Mouse (Mus musculus): ENCODE measurements around the gene Mei1. TPM values are rescaled to one million over a fixed set of nuclear protein-coding genes. Genes with fewer than 3 reads are reported as not detected.

Mei1 gene
- polyA plus RNA-seq, 1 experiment from 2014 or later: 0.09 TPM

DNA sequence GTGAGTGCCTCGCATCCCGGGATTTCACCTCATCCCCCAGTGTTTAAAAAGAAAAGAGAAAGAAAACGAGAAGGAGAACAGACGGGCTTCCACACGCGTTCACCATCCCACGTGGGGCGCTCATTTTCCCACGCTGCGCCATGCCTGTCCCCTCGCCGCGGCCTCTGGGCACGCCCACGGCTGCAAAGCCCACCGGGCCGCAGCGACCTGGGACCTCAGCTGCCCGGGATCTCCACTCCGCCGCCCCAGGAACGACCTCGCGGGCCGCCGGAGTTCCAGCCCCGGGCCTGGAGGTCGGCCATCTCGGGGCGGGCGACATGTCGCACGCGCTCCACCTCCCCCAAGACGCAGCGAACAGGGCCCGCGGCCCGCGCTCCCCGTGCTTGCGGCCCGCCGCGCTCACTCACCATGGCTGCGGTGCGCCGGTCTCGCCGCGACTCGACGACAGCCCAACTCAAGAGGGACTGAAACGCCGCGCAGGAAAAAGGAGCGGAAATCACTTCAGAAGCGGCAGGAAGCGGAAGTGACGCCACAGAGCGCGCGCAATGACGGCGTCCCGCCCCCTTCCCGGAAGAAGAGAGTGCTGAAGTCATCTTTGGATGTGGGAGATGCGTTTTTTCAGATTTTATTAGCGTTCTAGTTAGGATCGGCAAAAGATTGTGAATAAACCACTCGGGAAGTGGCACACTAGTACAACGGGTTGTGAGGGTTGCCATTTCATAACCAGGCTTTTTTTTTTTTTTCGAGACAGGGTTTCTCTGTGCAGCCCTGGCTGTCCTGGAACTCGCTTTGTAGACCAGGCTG is 22.5 kb upstream of the Mei1 start, which contains the start of gene Snu13:
Gene Snu13, minus strand, starts transcription at position 519 of the 804 bp plus-strand sequence.
- peak within 1 kb of the TSS; percentile 84 for H3K4me2 ChIP-seq (replicated peaks)
- peaks cover 15% of the 10 kb centered on the region for H3K36me3 ChIP-seq
- WGBS: under 1% methylated on average over 72 of the region's 74 CpGs
- H3K4me1 ChIP-seq: peaks cover 12% of the 10 kb centered on the region
- peak within 1 kb of the TSS; percentile 97 for H3K9ac ChIP-seq
- peak within 1 kb of the TSS; percentile 99 for H3K4me3 ChIP-seq
- no peaks in the 10 kb centered on the region for H3K27me3 ChIP-seq
- peak within 1 kb of the TSS; percentile 90 for H3K27ac ChIP-seq
- peak; percentile 59; the same call in 1 of the 2 replicates for ATAC-seq (ENCODE audit: insufficient number of reproducible peaks, insufficient read depth, low FRiP score, low TSS enrichment)
- no peaks in the 10 kb centered on the region for H3K9me3 ChIP-seq

DNA sequence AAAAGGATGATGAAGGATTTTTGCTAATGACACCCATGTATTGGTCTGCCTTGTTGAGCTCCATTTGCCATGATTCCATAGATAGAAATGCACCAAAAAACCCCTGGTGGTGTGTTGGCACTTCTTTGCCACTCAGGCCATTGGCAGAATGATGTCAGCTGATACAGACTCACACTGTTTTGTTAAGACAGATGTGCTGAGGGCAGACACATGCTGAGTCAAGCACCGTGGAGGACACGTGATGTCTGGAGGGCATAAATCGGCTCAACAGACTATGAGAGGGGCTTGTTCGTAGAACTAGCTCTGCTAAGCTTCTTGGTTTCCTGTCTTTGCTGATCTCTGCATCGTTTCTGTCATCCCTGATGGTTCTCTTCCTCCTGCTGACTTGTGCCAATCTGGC is 17.3 kb upstream of the Mei1 start:
- no peak overlapping the region for H3K4me2 ChIP-seq (replicated peaks)
- H3K27me3 ChIP-seq: no peaks in the 10 kb centered on the region
- ATAC-seq (ENCODE audit: insufficient number of reproducible peaks, insufficient read depth, low FRiP score, low TSS enrichment): no peak
- no peaks in the 10 kb centered on the region for H3K9me3 ChIP-seq
- H3K4me1 ChIP-seq: no peaks in the 10 kb centered on the region
- H3K9ac ChIP-seq: no peak overlapping the region
- no peaks in the 10 kb centered on the region for H3K36me3 ChIP-seq
- WGBS: 53% methylated on average over 5 of the region's 5 CpGs
- no peak overlapping the region for H3K4me3 ChIP-seq
- H3K27ac ChIP-seq: no peak overlapping the region

DNA sequence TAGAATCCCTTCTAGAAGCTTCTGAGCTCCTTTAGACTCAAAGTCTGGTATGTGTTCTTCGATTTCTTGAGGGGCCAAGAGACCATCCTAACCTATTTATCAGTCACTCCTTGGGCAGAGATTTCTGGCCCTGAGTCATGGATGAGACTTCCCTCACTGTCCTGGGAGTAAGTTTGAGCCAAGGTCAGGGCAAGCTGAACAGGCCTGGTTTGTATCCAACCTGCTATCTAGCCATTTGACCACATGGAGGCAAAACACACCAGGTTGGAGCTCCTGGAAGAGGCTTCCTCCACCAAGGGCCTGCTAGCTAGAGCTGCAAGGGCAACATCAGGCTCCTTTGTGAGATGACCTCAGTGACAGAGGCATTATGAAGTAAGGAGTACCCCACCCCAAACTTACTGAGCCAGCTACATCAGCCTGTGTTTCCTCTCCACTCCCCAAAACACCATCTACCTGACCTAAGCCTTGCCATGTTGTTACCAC is 11.0 kb upstream of the Mei1 start, which contains the start of gene 4930407I10Rik:
Gene 4930407I10Rik, plus strand, starts transcription at position 433 of the 483 bp plus-strand sequence.
- H3K9me3 ChIP-seq: no peaks in the 10 kb centered on the region
- H3K4me3 ChIP-seq: no peak within 1 kb of the TSS

DNA sequence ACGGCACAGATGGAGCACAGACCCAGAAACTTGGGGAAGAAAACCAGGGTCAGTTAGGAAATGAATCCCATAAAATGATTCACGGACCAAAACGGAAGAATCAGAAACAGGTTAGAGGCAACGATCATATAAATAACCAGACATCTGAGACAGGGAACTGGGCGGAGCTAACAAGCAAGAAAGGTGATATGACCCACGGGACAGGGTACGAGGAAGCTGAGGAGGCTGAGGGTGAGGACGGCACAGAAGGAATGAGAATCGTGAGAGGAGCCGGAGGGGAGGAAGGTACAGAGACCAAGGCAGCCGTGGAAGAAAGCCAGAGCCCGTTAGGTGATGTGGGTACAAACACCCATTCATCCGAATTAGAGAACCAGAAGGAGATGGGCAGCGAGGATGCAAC is 5.9 kb upstream of the Mei1 start:
- Histone ChIP-seq H3K4me2 (replicated peaks) (peak overlapping the region; percentile 5), H3K9me3 (no peaks in the 10 kb centered on the region), H3K4me3 (no peak overlapping the region), H3K27ac (no peak overlapping the region; the same call in 1 of the 2 replicates), H3K9ac (no peak overlapping the region), H3K36me3 (no peaks in the 10 kb centered on the region), H3K4me1 (peaks cover 7% of the 10 kb centered on the region; the same call in 1 of the 2 replicates), H3K27me3 (peaks cover 22% of the 10 kb centered on the region; the same call in 1 of the 2 replicates)
- ATAC-seq (ENCODE audit: insufficient number of reproducible peaks, insufficient read depth, low FRiP score, low TSS enrichment): no peak
- WGBS: 30% methylated on average over 14 of the region's 14 CpGs

More for the DNA sequence above, 11.0 kb upstream of the Mei1 start, which contains the start of gene 4930407I10Rik:
- no peak within 1 kb of the TSS for H3K9ac ChIP-seq
- peaks cover 7% of the 10 kb centered on the region; the same call in 1 of the 2 replicates for H3K4me1 ChIP-seq
- H3K27me3 ChIP-seq: 0 out of 2 replicates have a peak, but pooled peaks cover 9% of the 10 kb centered on the region
- ATAC-seq (ENCODE audit: insufficient number of reproducible peaks, insufficient read depth, low FRiP score, low TSS enrichment): no peak
- H3K27ac ChIP-seq: no peak within 1 kb of the TSS
- H3K4me2 ChIP-seq (replicated peaks): no peak within 1 kb of the TSS
- H3K36me3 ChIP-seq: no peaks in the 10 kb centered on the region
- 75% methylated on average over 1 of the region's 1 CpGs for WGBS

DNA sequence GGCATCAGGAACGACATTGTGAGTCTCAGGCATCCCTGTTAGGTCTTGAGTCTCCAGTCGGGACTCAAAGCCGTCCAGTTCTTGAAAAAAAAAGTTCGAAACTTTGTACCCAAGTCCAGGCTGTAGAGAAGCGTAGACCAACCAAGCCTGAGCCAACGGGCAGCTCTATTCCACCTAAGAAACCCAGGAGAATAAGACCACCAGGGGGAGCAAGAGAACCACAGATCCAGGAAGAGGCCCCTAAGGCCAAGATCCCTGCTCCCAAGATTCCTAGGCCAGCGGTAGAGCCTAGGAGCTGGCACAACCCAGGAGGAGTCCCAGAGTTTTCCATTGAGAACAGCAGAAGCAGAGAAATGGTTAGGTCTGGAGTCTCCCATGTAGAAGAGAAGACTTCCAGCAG is 4.3 kb upstream of the Mei1 start:
- Histone ChIP-seq H3K27ac (no peak overlapping the region), H3K36me3 (no peaks in the 10 kb centered on the region), H3K27me3 (peaks cover 37% of the 10 kb centered on the region), H3K4me3 (no peak overlapping the region), H3K4me2 (replicated peaks) (no peak overlapping the region), H3K4me1 (peaks cover 7% of the 10 kb centered on the region; the same call in 1 of the 2 replicates), H3K9ac (no peak overlapping the region), H3K9me3 (no peaks in the 10 kb centered on the region)
- 21% methylated on average over 7 of the region's 7 CpGs for WGBS
- ATAC-seq (ENCODE audit: insufficient number of reproducible peaks, insufficient read depth, low FRiP score, low TSS enrichment): no peak

DNA sequence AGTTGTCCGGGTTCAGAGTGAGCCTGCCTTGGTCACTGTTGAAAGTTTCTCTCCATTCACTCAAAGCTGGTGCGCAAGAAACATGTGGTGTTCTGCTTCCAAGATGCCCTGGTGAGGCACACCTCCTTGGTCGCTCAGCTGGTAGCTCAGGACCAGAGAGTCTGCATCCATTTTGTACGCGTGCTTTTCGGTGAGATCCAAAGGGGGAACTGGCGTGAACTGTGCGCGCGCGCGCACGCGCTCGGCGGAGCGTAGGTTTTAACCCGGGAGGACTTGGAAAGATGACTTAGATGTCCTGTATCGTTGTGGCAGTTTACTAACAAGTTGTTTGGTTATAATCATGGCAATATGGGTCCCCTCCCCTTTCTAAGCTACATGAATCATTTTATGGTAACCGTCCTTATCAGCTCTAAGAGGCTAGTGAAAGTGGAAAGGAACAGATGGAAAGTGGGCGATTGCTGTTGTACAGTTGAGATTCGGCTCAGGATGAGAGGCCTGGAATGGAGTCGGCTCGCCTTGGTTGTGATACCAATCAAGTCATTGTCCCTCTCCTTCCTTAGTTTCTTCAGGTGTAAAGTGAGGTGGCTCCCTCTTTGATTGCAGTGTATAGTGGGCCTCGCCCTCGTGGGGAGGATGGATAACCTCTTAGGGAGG is 2.1 kb downstream of the Mei1 start:
- no peaks in the 10 kb centered on the region for H3K9me3 ChIP-seq
- peaks cover 40% of the 10 kb centered on the region for H3K27me3 ChIP-seq
- no peak overlapping the region for H3K27ac ChIP-seq
- 89% methylated on average over 26 of the region's 26 CpGs for WGBS
- H3K36me3 ChIP-seq: no peaks in the 10 kb centered on the region
- no peak overlapping the region for H3K4me3 ChIP-seq
- no peak for ATAC-seq (ENCODE audit: insufficient number of reproducible peaks, insufficient read depth, low FRiP score, low TSS enrichment)
- H3K9ac ChIP-seq: no peak overlapping the region
- H3K4me2 ChIP-seq (replicated peaks): no peak overlapping the region
- no peaks in the 10 kb centered on the region for H3K4me1 ChIP-seq

DNA sequence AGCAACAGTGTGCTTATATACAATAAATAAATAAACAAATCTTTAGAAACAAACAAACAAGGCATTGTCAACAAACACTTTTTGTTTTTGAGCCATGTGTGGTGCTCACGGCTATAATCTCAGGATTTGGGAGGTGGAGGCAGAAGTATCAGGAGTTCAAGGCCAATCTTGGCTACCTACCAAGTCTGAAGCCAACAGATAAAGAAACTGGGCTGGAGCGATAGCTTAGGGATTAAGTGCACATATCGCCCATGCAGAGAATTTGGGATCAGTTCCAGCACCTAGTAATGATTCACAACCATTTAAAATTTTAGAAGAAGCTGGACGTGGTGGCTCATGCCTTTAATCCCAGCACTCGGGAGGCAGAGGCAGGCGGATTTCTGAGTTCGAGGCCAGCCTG is 3.7 kb downstream of the Mei1 start:
- H3K27ac ChIP-seq: no peak overlapping the region
- WGBS: 89% methylated on average over 7 of the region's 7 CpGs
- no peaks in the 10 kb centered on the region for H3K4me1 ChIP-seq
- peaks cover 35% of the 10 kb centered on the region for H3K27me3 ChIP-seq
- no peaks in the 10 kb centered on the region for H3K36me3 ChIP-seq
- no peak overlapping the region for H3K4me3 ChIP-seq
- no peaks in the 10 kb centered on the region for H3K9me3 ChIP-seq
- ATAC-seq (ENCODE audit: insufficient number of reproducible peaks, insufficient read depth, low FRiP score, low TSS enrichment): no peak
- H3K4me2 ChIP-seq (replicated peaks): no peak overlapping the region
- H3K9ac ChIP-seq: no peak overlapping the region

DNA sequence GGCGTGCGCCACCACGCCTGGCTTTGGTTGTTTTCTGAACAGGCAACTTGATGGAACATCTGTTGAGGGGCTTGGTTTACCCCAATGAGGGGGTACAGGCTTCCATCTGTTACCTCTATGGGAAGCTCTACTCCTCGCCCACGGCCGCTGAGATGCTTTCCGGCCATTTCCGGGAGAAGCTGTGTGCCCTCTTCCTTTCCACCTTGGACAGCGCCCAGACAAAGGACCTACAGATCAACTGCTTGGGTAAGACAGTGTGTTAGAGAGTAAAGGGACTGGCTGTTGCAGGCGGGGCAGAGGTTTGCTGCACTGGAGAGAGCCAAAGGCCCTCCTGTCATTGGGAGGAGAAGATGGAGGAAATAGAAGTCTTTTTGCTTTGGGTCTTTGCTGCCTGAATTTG is 10.1 kb downstream of the Mei1 start:
- Histone ChIP-seq H3K4me2 (replicated peaks) (no peak overlapping the region), H3K27me3 (no peaks in the 10 kb centered on the region; the same call in 1 of the 2 replicates), H3K36me3 (no peaks in the 10 kb centered on the region), H3K9ac (no peak overlapping the region), H3K9me3 (no peaks in the 10 kb centered on the region), H3K4me3 (no peak overlapping the region), H3K27ac (no peak overlapping the region), H3K4me1 (no peaks in the 10 kb centered on the region)
- ATAC-seq (ENCODE audit: insufficient number of reproducible peaks, insufficient read depth, low FRiP score, low TSS enrichment): no peak
- WGBS: 53% methylated on average over 10 of the region's 10 CpGs

DNA sequence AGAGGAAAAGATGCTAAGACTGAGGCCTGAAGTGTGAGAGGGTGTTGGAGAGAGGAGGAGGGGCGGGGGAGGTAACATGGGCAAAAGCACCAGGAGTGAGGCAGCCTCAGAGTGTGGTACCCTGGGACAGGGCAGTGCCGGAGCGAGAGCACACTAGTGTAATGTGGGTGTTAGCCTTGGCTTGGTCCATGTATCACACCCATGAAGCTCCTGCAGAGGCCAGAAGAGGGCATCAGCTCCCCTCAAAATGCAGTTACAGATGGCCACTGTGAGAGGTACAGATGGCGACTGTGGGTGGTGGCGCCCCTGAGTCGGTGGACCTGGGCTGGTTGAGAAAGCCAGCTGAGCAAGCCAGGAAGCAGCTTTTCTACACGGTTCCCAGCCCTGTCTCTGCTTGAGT is 11.4 kb downstream of the Mei1 start:
- ATAC-seq (ENCODE audit: insufficient number of reproducible peaks, insufficient read depth, low FRiP score, low TSS enrichment): no peak
- Histone ChIP-seq H3K27ac (no peak overlapping the region), H3K27me3 (no peaks in the 10 kb centered on the region; the same call in 1 of the 2 replicates), H3K9me3 (no peaks in the 10 kb centered on the region), H3K36me3 (no peaks in the 10 kb centered on the region), H3K4me3 (no peak overlapping the region), H3K4me2 (replicated peaks) (no peak overlapping the region), H3K9ac (no peak overlapping the region), H3K4me1 (no peaks in the 10 kb centered on the region)
- 31% methylated on average over 7 of the region's 7 CpGs for WGBS

DNA sequence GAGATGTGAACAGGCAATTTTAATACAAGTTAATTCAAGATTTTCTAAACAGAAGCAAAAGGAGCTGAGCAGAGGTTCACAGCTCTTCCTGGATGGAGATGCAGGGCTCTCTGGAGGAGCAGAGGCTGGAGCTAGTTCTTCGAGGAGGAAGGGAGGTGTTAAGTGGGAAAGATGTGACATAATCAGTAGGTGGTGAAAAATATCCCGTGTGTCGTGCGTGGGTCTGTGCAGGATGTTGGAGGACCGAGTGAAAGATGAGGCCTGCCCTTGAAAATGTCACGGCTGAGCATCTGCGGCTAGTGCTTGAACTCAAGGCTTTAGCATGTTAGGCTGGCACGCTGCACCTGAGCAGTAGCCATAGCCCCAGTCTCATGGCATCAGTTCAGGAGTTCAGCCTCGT is 15.8 kb downstream of the Mei1 start:
- Histone ChIP-seq H3K36me3 (no peaks in the 10 kb centered on the region), H3K9me3 (no peaks in the 10 kb centered on the region), H3K27me3 (no peaks in the 10 kb centered on the region), H3K4me2 (replicated peaks) (no peak overlapping the region), H3K4me3 (no peak overlapping the region), H3K9ac (no peak overlapping the region), H3K4me1 (no peaks in the 10 kb centered on the region), H3K27ac (no peak overlapping the region)
- WGBS: 88% methylated on average over 9 of the region's 9 CpGs
- ATAC-seq (ENCODE audit: insufficient number of reproducible peaks, insufficient read depth, low FRiP score, low TSS enrichment): no peak

DNA sequence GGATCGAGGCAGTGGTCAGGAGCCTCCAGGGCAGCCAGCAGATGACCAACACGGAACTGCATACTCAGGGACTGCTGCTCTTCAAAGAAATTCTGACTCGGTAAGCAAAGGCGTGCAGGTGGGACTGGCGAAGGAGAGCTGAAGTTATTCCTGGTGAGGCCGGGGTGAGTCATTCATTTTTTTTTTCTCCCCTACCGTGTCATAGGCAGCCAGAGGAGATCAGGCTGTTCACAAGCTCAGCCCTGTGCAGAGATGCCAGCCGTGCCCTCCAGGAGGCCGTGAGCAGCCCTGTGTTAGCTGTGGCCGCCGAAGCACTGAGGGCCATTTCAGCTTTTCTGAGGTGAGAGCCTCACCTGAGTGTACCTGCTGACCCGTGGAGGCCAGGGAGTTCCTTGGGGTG is 16.3 kb downstream of the Mei1 start:
- WGBS: 80% methylated on average over 12 of the region's 12 CpGs
- no peaks in the 10 kb centered on the region for H3K4me1 ChIP-seq
- H3K4me3 ChIP-seq: no peak overlapping the region
- H3K4me2 ChIP-seq (replicated peaks): no peak overlapping the region
- ATAC-seq (ENCODE audit: insufficient number of reproducible peaks, insufficient read depth, low FRiP score, low TSS enrichment): no peak
- H3K27me3 ChIP-seq: no peaks in the 10 kb centered on the region
- H3K9me3 ChIP-seq: no peaks in the 10 kb centered on the region
- no peak overlapping the region for H3K9ac ChIP-seq
- H3K27ac ChIP-seq: no peak overlapping the region
- no peaks in the 10 kb centered on the region for H3K36me3 ChIP-seq

DNA sequence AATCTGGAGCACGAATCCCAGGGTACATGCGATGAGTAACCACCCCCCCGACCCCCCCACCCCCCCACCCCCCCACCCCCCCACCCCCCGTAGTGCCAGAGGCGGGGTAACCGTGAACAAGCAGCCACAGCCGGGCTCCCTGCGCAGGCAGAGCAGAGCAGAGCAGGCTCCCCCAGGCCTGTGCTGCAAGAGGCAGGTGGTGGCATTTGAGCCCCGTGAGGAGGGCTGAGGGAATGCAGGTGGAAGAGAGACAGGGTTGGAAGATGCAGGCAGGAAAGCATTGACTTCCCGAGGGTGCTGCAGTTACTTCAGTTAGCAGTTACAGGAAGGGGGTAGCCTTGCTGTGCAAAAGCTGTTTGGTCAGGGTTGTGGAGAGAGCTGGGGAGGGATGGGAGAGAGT is 17.5 kb downstream of the Mei1 start:
- H3K9me3 ChIP-seq: no peaks in the 10 kb centered on the region
- 12% methylated on average over 10 of the region's 10 CpGs for WGBS
- ATAC-seq (ENCODE audit: insufficient number of reproducible peaks, insufficient read depth, low FRiP score, low TSS enrichment): no peak; the same call in 1 of the 2 replicates

More for the DNA sequence above, 17.5 kb downstream of the Mei1 start:
- H3K4me3 ChIP-seq: no peak overlapping the region
- H3K27ac ChIP-seq: no peak overlapping the region
- no peak overlapping the region for H3K9ac ChIP-seq
- no peaks in the 10 kb centered on the region for H3K4me1 ChIP-seq
- H3K4me2 ChIP-seq (replicated peaks): no peak overlapping the region
- no peaks in the 10 kb centered on the region for H3K27me3 ChIP-seq
- H3K36me3 ChIP-seq: no peaks in the 10 kb centered on the region
